Mouse (Mus musculus) kidney, embryonic 14.5 days (tissue): ENCODE measurements around the gene Fyb2. TPM values are rescaled to one million over a fixed set of nuclear protein-coding genes. Genes with fewer than 3 reads are reported as not detected.

Experiments used
- ATAC-seq: fragments of 200-750 bp; cut with Nextera tagmentation; 2 replicates; pipeline ENCODE4 v1.8.0; 2017; ENCODE audit warnings: moderate number of reproducible peaks, mild to moderate bottlenecking, moderate TSS enrichment, moderate library complexity; ENCODE audit not compliant: low FRiP score, low TSS enrichment
- H3K27ac ChIP-seq: fragments of 300-500 bp; sonication (generic); 2 replicates; pipeline ENCODE4 v1.5.1; 2014; ENCODE audit warnings: low read depth, mild to moderate bottlenecking, low read length, moderate library complexity, mixed read lengths
- H3K27me3 ChIP-seq: fragments of 300-500 bp; sonication (generic); 2 replicates; pipeline ENCODE4 v1.6.1; 2014; ENCODE audit warnings: mild to moderate bottlenecking, low read length; ENCODE audit not compliant: control insufficient read depth, insufficient read depth
- H3K36me3 ChIP-seq: fragments of 300-500 bp; sonication (generic); 2 replicates; pipeline ENCODE4 v1.6.1; 2014; ENCODE audit warnings: low read length, mixed read lengths; ENCODE audit not compliant: control insufficient read depth, insufficient read depth
- H3K4me1 ChIP-seq: fragments of 300-500 bp; sonication (generic); 2 replicates; pipeline ENCODE4 v1.6.1; 2014; ENCODE audit warnings: low read length, mixed read lengths; ENCODE audit not compliant: control insufficient read depth, insufficient read depth
- H3K4me2 ChIP-seq: fragments of 300-500 bp; sonication (generic); replicated peaks from 2 replicates; pipeline ENCODE4 v1.6.1; 2014; ENCODE audit warnings: low read depth, mild to moderate bottlenecking, low read length
- H3K4me3 ChIP-seq: fragments of 300-500 bp; sonication (generic); 2 replicates; pipeline ENCODE4 v1.5.1; 2014; ENCODE audit warnings: mild to moderate bottlenecking, low read length
- H3K9ac ChIP-seq: fragments of 300-500 bp; sonication (generic); 2 replicates; pipeline ENCODE4 v1.6.1; 2014; ENCODE audit warnings: low read depth, mild to moderate bottlenecking, low read length, moderate library complexity
- H3K9me3 ChIP-seq: fragments of 300-500 bp; sonication (generic); 2 replicates; pipeline ENCODE4 v1.6.1; 2016; ENCODE audit warnings: low read length; ENCODE audit not compliant: control insufficient read depth
- WGBS: fragments of 180-500 bp; shearing (Covaris S2); extraction: QIAGEN DNeasy Blood & Tissue Kit; methylation state at CpG from one replicate; pipeline ENCODE4 v1.1.7; 2014; 5-methylcytosine and 5-hydroxymethylcytosine counted together
- polyA plus RNA-seq: library from polyadenylated mRNA; unstranded; fragments of >200 nt; fragmentation: Nextera tagmentation; extraction: Ambion mirVana; gene quantifications from 2 replicates; pipeline ENCODE4 v1.2.1, GENCODE M21; 2014

The Fyb2 gene
- polyA plus RNA-seq, 1 experiment from 2014 or later = 0.79 TPM

DNA sequence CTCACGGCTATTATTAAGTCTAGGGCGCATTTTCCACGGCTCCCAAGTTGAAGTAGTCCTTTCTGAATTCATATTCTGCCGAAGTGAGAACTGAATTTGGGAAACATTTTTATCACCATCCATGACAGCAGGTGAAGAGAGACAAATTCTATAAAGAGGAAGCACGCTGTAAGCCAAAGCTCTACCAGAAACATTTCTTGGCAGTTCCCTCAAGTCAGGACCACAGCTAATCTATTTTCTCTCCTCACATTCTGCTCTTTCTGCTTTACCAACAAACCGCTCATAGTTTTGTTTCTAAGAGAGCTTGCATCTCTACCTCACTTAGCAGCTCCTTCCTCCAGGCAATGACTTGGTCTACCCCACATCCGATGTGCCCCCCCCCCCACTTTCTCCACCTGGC, 100.5 kb downstream of the Fyb2 start:
- Histone ChIP-seq H3K27ac (no peak overlapping the region), H3K4me2 (no peak overlapping the region), H3K9me3 (no peaks in the 10 kb centered on the region), H3K4me3 (no peak overlapping the region), H3K4me1 (no peaks in the 10 kb centered on the region), H3K27me3 (no peaks in the 10 kb centered on the region), H3K9ac (no peak overlapping the region), H3K36me3 (no peaks in the 10 kb centered on the region)
- WGBS = 92% methylated on average over 7 of the region's 7 CpGs
- ATAC-seq = no peak

DNA sequence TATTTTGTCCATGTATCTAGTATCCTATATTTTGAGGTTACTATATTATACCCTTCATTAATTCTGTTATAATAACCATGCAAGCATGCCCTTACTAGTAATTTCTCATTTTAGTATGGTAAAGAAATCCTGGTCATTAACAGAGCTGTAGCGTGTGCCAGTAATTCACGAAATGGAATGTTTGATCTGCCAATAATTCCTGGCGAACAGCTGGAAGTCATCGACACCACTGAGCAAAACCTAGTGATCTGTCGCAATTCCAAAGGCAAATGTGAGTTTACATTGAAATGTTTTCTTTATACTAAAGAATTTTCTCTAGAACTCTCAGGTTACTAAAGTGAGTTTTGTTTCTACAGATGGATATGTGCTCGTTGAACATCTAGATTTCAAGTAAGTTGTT, 102.2 kb downstream of the Fyb2 start:
- no peak for ATAC-seq
- Histone ChIP-seq H3K4me2 (no peak overlapping the region), H3K4me1 (no peaks in the 10 kb centered on the region), H3K36me3 (no peaks in the 10 kb centered on the region), H3K4me3 (no peak overlapping the region), H3K27ac (no peak overlapping the region), H3K27me3 (no peaks in the 10 kb centered on the region), H3K9ac (no peak overlapping the region), H3K9me3 (no peaks in the 10 kb centered on the region)
- WGBS = 62% methylated on average over 6 of the region's 6 CpGs

DNA sequence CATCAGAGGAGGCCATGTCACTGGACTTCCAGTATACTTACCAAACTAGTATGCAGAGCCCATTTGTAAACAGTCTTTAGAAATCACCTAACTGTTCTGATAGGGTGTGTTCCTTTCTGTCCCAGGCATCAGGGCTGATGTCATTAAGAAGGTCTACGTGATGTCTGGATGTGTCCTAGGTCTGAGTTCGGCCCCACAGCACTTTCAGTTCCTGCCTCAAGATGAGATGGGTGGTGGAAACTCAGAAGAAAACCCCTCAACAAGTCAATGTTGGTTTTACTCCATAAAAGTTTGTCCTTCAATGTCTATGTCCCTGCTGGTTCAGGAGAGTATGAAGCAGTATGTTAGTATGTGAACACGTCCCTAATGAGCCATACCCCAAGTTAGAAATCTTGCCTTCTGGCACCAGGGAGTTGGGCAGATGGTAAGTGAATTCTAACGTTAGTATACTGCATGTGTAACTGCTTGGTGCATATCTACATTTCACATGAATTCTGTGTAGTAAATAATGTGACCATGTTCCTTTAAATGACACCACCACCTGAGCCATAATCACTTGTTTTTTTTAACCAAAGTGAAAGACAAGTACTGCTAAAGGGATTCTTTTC, 102.9 kb downstream of the Fyb2 start:
- Histone ChIP-seq H3K4me2 (no peak overlapping the region), H3K9me3 (no peaks in the 10 kb centered on the region), H3K4me1 (no peaks in the 10 kb centered on the region), H3K4me3 (no peak overlapping the region), H3K36me3 (no peaks in the 10 kb centered on the region), H3K9ac (no peak overlapping the region), H3K27ac (no peak overlapping the region), H3K27me3 (no peaks in the 10 kb centered on the region)
- no peak for ATAC-seq
- WGBS = 87% methylated on average over 4 of the region's 4 CpGs

DNA sequence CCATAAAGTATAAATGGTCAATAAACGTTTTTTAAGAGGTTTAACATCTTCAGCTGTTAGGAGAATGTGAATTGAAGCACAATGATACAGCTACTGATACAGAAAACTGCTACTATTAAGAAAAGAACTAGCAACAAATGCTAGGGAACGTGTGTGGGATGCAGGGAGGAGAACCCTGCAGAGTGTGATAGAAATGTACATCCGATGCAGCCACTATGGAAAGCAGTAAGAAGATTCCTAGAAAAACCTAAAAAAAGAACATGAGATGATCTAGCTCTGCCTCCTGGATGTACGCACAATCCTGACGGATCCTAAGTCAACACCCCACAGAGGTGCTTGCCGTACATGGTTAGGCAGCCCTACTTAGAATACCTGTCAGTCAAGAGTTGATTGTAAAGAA, 114.0 kb downstream of the Fyb2 start:
- no peaks in the 10 kb centered on the region for H3K27me3 ChIP-seq
- H3K9ac ChIP-seq = no peak overlapping the region
- H3K4me2 ChIP-seq = no peak overlapping the region
- H3K4me3 ChIP-seq = no peak overlapping the region
- ATAC-seq = no peak
- H3K4me1 ChIP-seq = no peaks in the 10 kb centered on the region
- H3K36me3 ChIP-seq = no peaks in the 10 kb centered on the region
- no peaks in the 10 kb centered on the region for H3K9me3 ChIP-seq
- H3K27ac ChIP-seq = no peak overlapping the region
- WGBS = 75% methylated on average over 6 of the region's 6 CpGs

DNA sequence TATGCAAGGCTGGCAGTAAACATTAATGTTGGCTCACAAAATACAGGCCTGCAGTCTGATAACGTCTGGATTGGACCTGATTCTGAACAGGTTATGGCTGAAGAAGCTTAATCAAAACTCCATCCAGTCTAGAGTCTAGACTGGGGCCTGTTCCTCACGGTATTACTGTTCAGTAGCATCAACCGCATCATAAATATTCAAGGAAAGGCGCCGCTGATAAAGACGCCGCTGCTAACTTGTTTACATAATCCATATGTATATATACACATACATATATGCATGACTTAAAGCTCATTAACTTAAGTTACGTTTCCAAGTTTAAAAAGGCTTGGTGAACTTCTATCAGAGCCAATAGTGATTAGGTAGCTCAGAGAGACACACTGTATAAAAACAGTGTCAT, 117.8 kb downstream of the Fyb2 start:
- H3K9me3 ChIP-seq = no peaks in the 10 kb centered on the region

DNA sequence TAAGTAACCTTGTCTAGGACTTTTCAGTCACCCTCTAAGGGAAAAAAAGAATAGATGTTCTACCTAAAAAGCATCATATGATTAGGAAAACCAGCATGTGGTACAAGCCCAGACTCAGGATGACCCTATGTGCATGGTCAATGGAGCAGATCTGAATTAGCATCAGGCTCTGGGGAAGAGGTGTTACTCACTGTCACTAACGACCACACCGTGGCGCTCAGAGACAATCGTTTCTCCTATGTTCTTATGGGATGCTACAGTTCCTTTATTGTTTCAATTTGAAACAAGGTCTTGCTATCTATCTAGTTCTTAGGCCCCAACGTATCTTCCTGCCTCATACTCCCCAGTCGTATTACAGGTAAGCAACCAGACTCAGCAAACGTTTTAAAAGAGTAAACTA, 119.9 kb downstream of the Fyb2 start:
- Histone ChIP-seq H3K27ac (no peak overlapping the region), H3K4me2 (no peak overlapping the region), H3K36me3 (no peaks in the 10 kb centered on the region), H3K9ac (no peak overlapping the region), H3K4me3 (no peak overlapping the region), H3K4me1 (no peaks in the 10 kb centered on the region), H3K27me3 (no peaks in the 10 kb centered on the region), H3K9me3 (no peaks in the 10 kb centered on the region)
- no peak for ATAC-seq
- 31% methylated on average over 7 of the region's 7 CpGs for WGBS

More for the DNA sequence above, 117.8 kb downstream of the Fyb2 start:
- H3K36me3 ChIP-seq = no peaks in the 10 kb centered on the region
- H3K4me2 ChIP-seq = no peak overlapping the region
- no peak overlapping the region for H3K4me3 ChIP-seq
- WGBS = 69% methylated on average over 8 of the region's 8 CpGs
- H3K4me1 ChIP-seq = no peaks in the 10 kb centered on the region
- H3K27ac ChIP-seq = no peak overlapping the region
- no peak overlapping the region for H3K9ac ChIP-seq
- H3K27me3 ChIP-seq = no peaks in the 10 kb centered on the region
- no peak for ATAC-seq

DNA sequence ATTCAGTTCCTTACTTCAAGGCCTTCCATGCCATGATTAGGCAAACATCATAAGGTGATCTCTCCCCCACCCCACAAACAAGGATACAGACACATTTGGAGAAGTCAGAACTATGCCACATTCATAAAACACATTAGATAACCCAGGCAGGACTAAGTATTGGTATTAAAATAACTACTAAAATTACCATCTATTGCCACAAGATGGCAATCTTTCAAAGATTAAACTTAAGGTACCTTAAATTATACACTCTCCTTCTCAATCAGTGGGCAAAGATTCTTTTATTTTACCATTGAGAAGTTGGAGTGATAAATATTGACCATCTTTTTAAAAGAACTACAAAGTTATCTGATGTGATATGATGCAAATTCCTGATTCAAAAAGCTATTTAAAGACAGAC, 121.0 kb downstream of the Fyb2 start:
- Histone ChIP-seq H3K4me1 (no peaks in the 10 kb centered on the region), H3K27me3 (no peaks in the 10 kb centered on the region), H3K9ac (no peak overlapping the region), H3K27ac (no peak overlapping the region), H3K36me3 (no peaks in the 10 kb centered on the region), H3K4me2 (no peak overlapping the region), H3K4me3 (no peak overlapping the region), H3K9me3 (no peaks in the 10 kb centered on the region)
- no peak for ATAC-seq

DNA sequence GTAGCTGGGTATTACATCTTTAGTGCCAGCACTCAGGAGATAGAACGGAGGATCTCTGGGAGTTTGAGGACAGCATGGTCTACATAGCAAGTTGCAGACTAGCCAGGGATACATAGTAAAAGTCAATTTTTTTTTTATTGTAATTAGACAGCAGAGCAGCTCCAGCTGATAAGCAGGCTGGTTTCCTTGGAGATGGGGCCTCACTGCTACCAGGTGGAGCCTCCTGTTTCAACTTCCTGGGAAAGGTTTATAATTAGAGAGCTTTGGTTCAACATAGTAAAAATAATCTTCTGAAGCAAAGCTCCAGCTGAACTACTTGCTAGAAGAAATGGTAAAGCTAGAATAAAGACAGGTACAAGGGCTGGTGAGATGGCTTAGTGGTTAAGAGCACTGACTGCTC, 136.8 kb downstream of the Fyb2 start:
- no peak overlapping the region for H3K9ac ChIP-seq
- H3K9me3 ChIP-seq = no peaks in the 10 kb centered on the region
- H3K4me3 ChIP-seq = no peak overlapping the region
- H3K27ac ChIP-seq = no peak overlapping the region
- no peaks in the 10 kb centered on the region for H3K27me3 ChIP-seq
- no peak overlapping the region for H3K4me2 ChIP-seq
- whole genome bisulfite sequencing = 87% methylated on average over 1 of the region's 1 CpGs
- H3K36me3 ChIP-seq = no peaks in the 10 kb centered on the region
- no peaks in the 10 kb centered on the region for H3K4me1 ChIP-seq
- no peak for ATAC-seq

DNA sequence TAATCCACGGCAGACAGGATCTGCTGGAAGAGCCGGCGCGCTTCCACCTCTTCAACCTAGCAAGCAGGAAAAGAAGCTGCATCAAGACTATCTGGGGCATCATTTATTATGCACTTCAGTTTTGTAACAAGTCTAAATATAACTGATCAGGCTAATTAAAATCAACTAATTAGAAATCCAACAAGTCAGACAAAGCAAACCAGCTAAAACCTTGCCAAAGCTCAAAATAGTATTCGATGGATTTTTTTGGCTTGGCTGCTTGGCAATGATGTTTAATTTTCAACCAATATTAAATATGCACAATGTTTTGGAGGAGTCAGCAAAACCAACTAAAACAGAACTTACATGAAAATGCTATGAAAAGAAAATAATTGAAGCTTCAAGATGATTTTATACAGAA, 138.0 kb downstream of the Fyb2 start:
- Histone ChIP-seq H3K9ac (no peak overlapping the region), H3K4me3 (no peak overlapping the region), H3K27ac (no peak overlapping the region), H3K4me2 (no peak overlapping the region), H3K36me3 (no peaks in the 10 kb centered on the region), H3K9me3 (no peaks in the 10 kb centered on the region), H3K4me1 (no peaks in the 10 kb centered on the region), H3K27me3 (no peaks in the 10 kb centered on the region)
- ATAC-seq = no peak
- 88% methylated on average over 5 of the region's 5 CpGs for WGBS
